Comparison of ENCODE assay signal across 1 mouse cellular context in genomic region chr7:135721436-135721992, GRCm38 (mm10).
A peak's percentile ranks its signal among the peaks of the same experiment; 100 is the strongest.
TF ChIP-seq lines count a peak whose summit lies in the region.

No protein-coding gene starts in this region.

TF ChIP-seq in MEL, 35 proteins besides CTCF, POLR2A, EP300 and RAD21 (continued from another document):
- TF ChIP-seq RCOR1 (IDR thresholded peaks at IDR 0.05; ENCODE audit: low read depth, low read length), result 0 out of 2 replicates have a peak, but pooled peaks have one; percentile 7
- TF ChIP-seq ELF1 (IDR thresholded peaks at IDR 0.05; ENCODE audit: low read depth, low read length), result 0 out of 2 replicates have a peak, but pooled peaks have one; percentile 21
- TF ChIP-seq MYC (IDR thresholded peaks at IDR 0.05; ENCODE audit: low read depth, low read length), result no peak
- TF ChIP-seq CHD1 (IDR thresholded peaks at IDR 0.05; ENCODE audit: low read depth, low read length), result peak; percentile 78; the same call in 1 of the 2 replicates
- peak; percentile 84 for TF ChIP-seq GATA1 (IDR thresholded peaks at IDR 0.05; ENCODE audit: low read depth, low read length)
- peak; percentile 74 for TF ChIP-seq TBP (IDR thresholded peaks at IDR 0.05; ENCODE audit: low read depth, low read length)
TF ChIP-seq in MEL: peak in this region for 14.
